Mouse (Mus musculus): ENCODE data around the gene Psg16. TPM values are rescaled to one million over a fixed set of nuclear protein-coding genes. Genes with fewer than 3 reads are reported as not detected.

Gene Psg16
- polyA plus RNA-seq, 1 experiment from 2014 or later, result 0.46 TPM

- Histone ChIP-seq H3K27me3 (ENCODE audit: control insufficient read depth, insufficient read depth, low read length) (no peaks in the 10 kb centered on the region), H3K4me3 (replicated peaks; ENCODE audit: low read length) (no peak overlapping the region), H3K36me3 (ENCODE audit: control insufficient read depth, insufficient read depth, low read length) (peaks cover 56% of the 10 kb centered on the region), H3K4me2 (ENCODE audit: low read depth, low read length) (no peak overlapping the region), H3K4me1 (ENCODE audit: control insufficient read depth, insufficient read depth, low read length) (peaks cover 9% of the 10 kb centered on the region), H3K9ac (ENCODE audit: low read length) (no peak overlapping the region), H3K9me3 (replicated peaks; ENCODE audit: control insufficient read depth, low read length) (no peaks in the 10 kb centered on the region), H3K27ac (ENCODE audit: low read length) (no peak overlapping the region)
- ATAC-seq (ENCODE audit: insufficient read depth, low FRiP score), result peak; percentile 42
- WGBS, result 16% methylated on average over 16 of the region's 17 CpGs
Measured at GRCm38 (mm10) chr7:17050933-17051594, 22.8 kb upstream of the Psg16 start.

- no peak overlapping the region for H3K4me3 ChIP-seq (replicated peaks; ENCODE audit: low read length)
- H3K36me3 ChIP-seq (ENCODE audit: control insufficient read depth, insufficient read depth, low read length), result peaks cover 37% of the 10 kb centered on the region
- H3K27me3 ChIP-seq (ENCODE audit: control insufficient read depth, insufficient read depth, low read length), result no peaks in the 10 kb centered on the region
- H3K9ac ChIP-seq (ENCODE audit: low read length), result no peak overlapping the region
- WGBS, result 91% methylated on average over 14 of the region's 16 CpGs
- H3K27ac ChIP-seq (ENCODE audit: low read length), result no peak overlapping the region
- H3K4me1 ChIP-seq (ENCODE audit: control insufficient read depth, insufficient read depth, low read length), result peaks cover 38% of the 10 kb centered on the region
- no peak for ATAC-seq (ENCODE audit: insufficient read depth, low FRiP score)
- no peaks in the 10 kb centered on the region for H3K9me3 ChIP-seq (replicated peaks; ENCODE audit: control insufficient read depth, low read length)
- H3K4me2 ChIP-seq (ENCODE audit: low read depth, low read length), result no peak overlapping the region
Measured at GRCm38 (mm10) chr7:17054325-17054989, 19.4 kb upstream of the Psg16 start.

GRCm38 (mm10) chr7:17055287-17055946, 18.4 kb upstream of the Psg16 start:
- WGBS, result 88% methylated on average over 4 of the region's 4 CpGs
- Histone ChIP-seq H3K9me3 (replicated peaks; ENCODE audit: control insufficient read depth, low read length) (no peaks in the 10 kb centered on the region), H3K27ac (ENCODE audit: low read length) (peak overlapping the region; percentile 98; the same call in 1 of the 2 replicates), H3K4me2 (ENCODE audit: low read depth, low read length) (peak overlapping the region; percentile 95), H3K27me3 (ENCODE audit: control insufficient read depth, insufficient read depth, low read length) (no peaks in the 10 kb centered on the region), H3K4me3 (replicated peaks; ENCODE audit: low read length) (peak overlapping the region; percentile 61), H3K9ac (ENCODE audit: low read length) (no peak overlapping the region), H3K36me3 (ENCODE audit: control insufficient read depth, insufficient read depth, low read length) (peaks cover 31% of the 10 kb centered on the region), H3K4me1 (ENCODE audit: control insufficient read depth, insufficient read depth, low read length) (peaks cover 40% of the 10 kb centered on the region)
- ATAC-seq (ENCODE audit: insufficient read depth, low FRiP score), result no peak

- peak; percentile 68 for ATAC-seq (ENCODE audit: insufficient read depth, low FRiP score)
- peak overlapping the region; percentile 61 for H3K4me3 ChIP-seq (replicated peaks; ENCODE audit: low read length)
- peaks cover 29% of the 10 kb centered on the region for H3K36me3 ChIP-seq (ENCODE audit: control insufficient read depth, insufficient read depth, low read length)
- peak overlapping the region; percentile 95 for H3K4me2 ChIP-seq (ENCODE audit: low read depth, low read length)
- peaks cover 40% of the 10 kb centered on the region for H3K4me1 ChIP-seq (ENCODE audit: control insufficient read depth, insufficient read depth, low read length)
- peak overlapping the region; percentile 98 for H3K27ac ChIP-seq (ENCODE audit: low read length)
- no peaks in the 10 kb centered on the region for H3K9me3 ChIP-seq (replicated peaks; ENCODE audit: control insufficient read depth, low read length)
- H3K27me3 ChIP-seq (ENCODE audit: control insufficient read depth, insufficient read depth, low read length), result no peaks in the 10 kb centered on the region
- peak overlapping the region; percentile 84 for H3K9ac ChIP-seq (ENCODE audit: low read length)
- WGBS, result under 1% methylated on average over 41 of the region's 42 CpGs
Measured at GRCm38 (mm10) chr7:17056081-17056581, 17.7 kb upstream of the Psg16 start.

GRCm38 (mm10) chr7:17056601-17057523, 17.0 kb upstream of the Psg16 start:
- Histone ChIP-seq H3K36me3 (ENCODE audit: control insufficient read depth, insufficient read depth, low read length) (peaks cover 24% of the 10 kb centered on the region), H3K27me3 (ENCODE audit: control insufficient read depth, insufficient read depth, low read length) (no peaks in the 10 kb centered on the region), H3K4me2 (ENCODE audit: low read depth, low read length) (peak overlapping the region; percentile 95), H3K4me3 (replicated peaks; ENCODE audit: low read length) (peak overlapping the region; percentile 61), H3K27ac (ENCODE audit: low read length) (peak overlapping the region; percentile 98), H3K9ac (ENCODE audit: low read length) (peak overlapping the region; percentile 84), H3K9me3 (replicated peaks; ENCODE audit: control insufficient read depth, low read length) (no peaks in the 10 kb centered on the region), H3K4me1 (ENCODE audit: control insufficient read depth, insufficient read depth, low read length) (peaks cover 37% of the 10 kb centered on the region)
- WGBS, result 17% methylated on average over 14 of the region's 14 CpGs
- ATAC-seq (ENCODE audit: insufficient read depth, low FRiP score), result peak; percentile 3; the same call in 1 of the 2 replicates

- no peaks in the 10 kb centered on the region for H3K27me3 ChIP-seq (ENCODE audit: control insufficient read depth, insufficient read depth, low read length)
- ATAC-seq (ENCODE audit: insufficient read depth, low FRiP score), result peak; percentile 83
- H3K36me3 ChIP-seq (ENCODE audit: control insufficient read depth, insufficient read depth, low read length), result peaks cover 19% of the 10 kb centered on the region
- peak overlapping the region; percentile 84 for H3K4me2 ChIP-seq (ENCODE audit: low read depth, low read length)
- H3K9ac ChIP-seq (ENCODE audit: low read length), result peak overlapping the region; percentile 87
- WGBS, result under 1% methylated on average over 16 of the region's 16 CpGs
- peak overlapping the region; percentile 100 for H3K27ac ChIP-seq (ENCODE audit: low read length)
- H3K4me3 ChIP-seq (replicated peaks; ENCODE audit: low read length), result peak overlapping the region; percentile 66
- H3K9me3 ChIP-seq (replicated peaks; ENCODE audit: control insufficient read depth, low read length), result no peaks in the 10 kb centered on the region
- peaks cover 42% of the 10 kb centered on the region for H3K4me1 ChIP-seq (ENCODE audit: control insufficient read depth, insufficient read depth, low read length)
Measured at GRCm38 (mm10) chr7:17058071-17058689, 15.7 kb upstream of the Psg16 start.

- H3K27ac ChIP-seq (ENCODE audit: low read length), result peak overlapping the region; percentile 100
- H3K4me2 ChIP-seq (ENCODE audit: low read depth, low read length), result peak overlapping the region; percentile 84
- peaks cover 12% of the 10 kb centered on the region for H3K36me3 ChIP-seq (ENCODE audit: control insufficient read depth, insufficient read depth, low read length)
- no peaks in the 10 kb centered on the region for H3K27me3 ChIP-seq (ENCODE audit: control insufficient read depth, insufficient read depth, low read length)
- H3K4me3 ChIP-seq (replicated peaks; ENCODE audit: low read length), result peak overlapping the region; percentile 66
- H3K9ac ChIP-seq (ENCODE audit: low read length), result peak overlapping the region; percentile 87
- H3K4me1 ChIP-seq (ENCODE audit: control insufficient read depth, insufficient read depth, low read length), result peaks cover 47% of the 10 kb centered on the region
- H3K9me3 ChIP-seq (replicated peaks; ENCODE audit: control insufficient read depth, low read length), result no peaks in the 10 kb centered on the region
- ATAC-seq (ENCODE audit: insufficient read depth, low FRiP score), result peak; percentile 2; the same call in 1 of the 2 replicates
- 17% methylated on average over 8 of the region's 8 CpGs for WGBS
Measured at GRCm38 (mm10) chr7:17058816-17059462, 14.9 kb upstream of the Psg16 start.

GRCm38 (mm10) chr7:17059463-17059844, 14.4 kb upstream of the Psg16 start:
- Histone ChIP-seq H3K4me3 (replicated peaks; ENCODE audit: low read length) (peak overlapping the region; percentile 66), H3K9ac (ENCODE audit: low read length) (peak overlapping the region; percentile 87), H3K4me2 (ENCODE audit: low read depth, low read length) (peak overlapping the region; percentile 84), H3K9me3 (replicated peaks; ENCODE audit: control insufficient read depth, low read length) (no peaks in the 10 kb centered on the region), H3K27ac (ENCODE audit: low read length) (peak overlapping the region; percentile 100), H3K27me3 (ENCODE audit: control insufficient read depth, insufficient read depth, low read length) (no peaks in the 10 kb centered on the region), H3K4me1 (ENCODE audit: control insufficient read depth, insufficient read depth, low read length) (peaks cover 47% of the 10 kb centered on the region), H3K36me3 (ENCODE audit: control insufficient read depth, insufficient read depth, low read length) (peaks cover 6% of the 10 kb centered on the region)
- WGBS, result 51% methylated on average over 3 of the region's 3 CpGs
- ATAC-seq (ENCODE audit: insufficient read depth, low FRiP score), result no peak
